Mouse (Mus musculus): Measurements from ENCODE around the gene Plau.

Plau gene

GRCm38 (mm10) chr14:20806116-20806840 lies 30.2 kb upstream of the Plau start:
- no peak for DNase-seq (ENCODE audit: low spot score)

GRCm38 (mm10) chr14:20809349-20809748 lies 27.1 kb upstream of the Plau start:
- DNase-seq (ENCODE audit: low spot score), result no peak

GRCm38 (mm10) chr14:20809820-20810219 lies 26.6 kb upstream of the Plau start:
- DNase-seq (ENCODE audit: low spot score), result no peak

GRCm38 (mm10) chr14:20811236-20811635 lies 25.2 kb upstream of the Plau start:
- no peak for DNase-seq (ENCODE audit: low spot score)

- DNase-seq (ENCODE audit: low spot score), result no peak
Observed at GRCm38 (mm10) chr14:20811779-20812406, 24.6 kb upstream of the Plau start.

- no peak for DNase-seq (ENCODE audit: low spot score)
Observed at GRCm38 (mm10) chr14:20815448-20815847, 21.0 kb upstream of the Plau start.

GRCm38 (mm10) chr14:20824517-20824916 lies 11.9 kb upstream of the Plau start:
- no peak for DNase-seq (ENCODE audit: low spot score)

GRCm38 (mm10) chr14:20825516-20825915 lies 10.9 kb upstream of the Plau start:
- DNase-seq (ENCODE audit: low spot score), result no peak

GRCm38 (mm10) chr14:20827061-20827460 lies 9.4 kb upstream of the Plau start:
- no peak for DNase-seq (ENCODE audit: low spot score)

- no peak for DNase-seq (ENCODE audit: low spot score)
Observed at GRCm38 (mm10) chr14:20827491-20827890, 9.0 kb upstream of the Plau start.

- DNase-seq (ENCODE audit: low spot score), result no peak
Observed at GRCm38 (mm10) chr14:20828524-20828923, 7.9 kb upstream of the Plau start.

- no peak for DNase-seq (ENCODE audit: low spot score)
Observed at GRCm38 (mm10) chr14:20829523-20830366, 6.7 kb upstream of the Plau start.

GRCm38 (mm10) chr14:20831141-20831910 lies 5.1 kb upstream of the Plau start:
- no peak for DNase-seq (ENCODE audit: low spot score)

GRCm38 (mm10) chr14:20831915-20832314 lies 4.5 kb upstream of the Plau start:
- no peak for DNase-seq (ENCODE audit: low spot score)

- no peak for DNase-seq (ENCODE audit: low spot score)
Observed at GRCm38 (mm10) chr14:20833525-20833924, 2.9 kb upstream of the Plau start.

- no peak for DNase-seq (ENCODE audit: low spot score)
Observed at GRCm38 (mm10) chr14:20834136-20834535, 2.3 kb upstream of the Plau start.

GRCm38 (mm10) chr14:20836905-20837376 lies 481 bp downstream of the Plau start:
- no peak for DNase-seq (ENCODE audit: low spot score)

- DNase-seq (ENCODE audit: low spot score), result no peak
Observed at GRCm38 (mm10) chr14:20837681-20838080, 1.2 kb downstream of the Plau start.

GRCm38 (mm10) chr14:20841526-20841925 lies 5.1 kb downstream of the Plau start:
- DNase-seq (ENCODE audit: low spot score), result no peak

GRCm38 (mm10) chr14:20842629-20843028 lies 6.2 kb downstream of the Plau start:
- no peak for DNase-seq (ENCODE audit: low spot score)

- no peak for DNase-seq (ENCODE audit: low spot score)
Observed at GRCm38 (mm10) chr14:20844126-20844525, 7.7 kb downstream of the Plau start.
